Mouse (Mus musculus): ENCODE data around the gene Washc4. TPM values are rescaled to one million over a fixed set of nuclear protein-coding genes. Genes with fewer than 3 reads are reported as not detected.

Washc4 gene
- polyA plus RNA-seq, 1 experiment from 2014 or later: 21.7 TPM

DNA sequence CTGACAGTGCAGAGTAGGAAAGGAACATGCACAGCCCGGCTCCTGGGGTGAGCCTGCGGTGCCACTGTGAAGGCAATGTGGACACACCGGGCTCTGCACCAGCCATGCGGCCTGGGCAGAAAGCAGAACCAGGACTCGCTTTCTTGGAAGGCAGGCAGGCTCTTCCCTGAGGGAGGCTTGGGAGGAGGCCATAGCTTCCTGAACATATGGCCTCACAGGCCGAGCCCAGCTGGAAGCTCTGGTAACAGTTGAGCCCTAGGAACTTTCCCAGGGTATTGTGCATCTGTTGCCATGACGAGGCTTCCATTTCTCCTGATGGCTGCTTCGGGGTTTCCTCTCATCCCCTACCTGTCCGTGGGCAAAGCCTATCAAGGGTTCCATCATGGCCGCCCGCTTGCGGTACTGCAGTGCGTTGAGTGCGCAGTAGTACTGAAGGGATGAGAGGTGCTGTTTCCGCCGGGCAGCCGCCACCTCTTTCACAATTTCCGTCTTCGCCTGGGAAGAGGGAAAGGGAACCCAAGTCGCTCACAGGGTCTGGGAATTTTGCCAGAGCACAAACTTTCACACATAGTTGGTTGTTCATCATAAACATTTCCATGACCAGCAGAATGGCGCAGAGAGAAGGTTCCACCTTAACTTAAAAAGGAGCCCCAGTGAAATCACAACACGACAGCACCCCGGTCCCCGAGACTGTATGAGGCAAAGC is 77.0 kb downstream of the Washc4 start:
- no peak for TF ChIP-seq CTCF (IDR thresholded peaks at IDR 0.05; ENCODE audit: low read depth)
- DNase-seq (ENCODE audit: low spot score) (no peak), ATAC-seq (replicated peaks; ENCODE audit: low FRiP score, low read depth) (no peak)

DNA sequence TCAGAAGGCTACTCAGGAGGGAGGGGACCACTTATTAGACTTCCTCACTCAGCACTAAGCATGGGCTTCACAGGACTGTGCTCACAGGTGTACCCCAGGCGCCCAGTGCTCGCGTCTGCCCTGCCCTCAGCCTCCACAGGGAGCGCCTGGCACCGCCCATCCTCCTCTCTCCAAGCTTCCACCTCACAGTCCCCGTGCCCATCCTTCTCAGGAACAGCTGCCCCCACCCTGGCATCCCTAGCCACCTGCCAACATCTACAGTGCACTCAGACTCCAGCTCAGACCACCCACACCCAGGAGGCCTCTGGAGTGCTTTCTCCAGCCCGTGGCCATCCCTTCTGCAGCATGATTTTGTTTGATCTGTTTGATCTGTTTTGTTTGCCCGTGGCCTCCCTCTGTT is 80.5 kb downstream of the Washc4 start:
- Histone ChIP-seq H3K9me3 (replicated peaks; ENCODE audit: low read length) (no peaks in the 10 kb centered on the region), H3K27ac (no peak overlapping the region), H3K4me2 (ENCODE audit: low read length) (no peak overlapping the region), H3K27me3 (ENCODE audit: insufficient read depth, low read length) (no peaks in the 10 kb centered on the region), H3K36me3 (ENCODE audit: insufficient read depth, low read length) (peaks cover 13% of the 10 kb centered on the region), H3K4me1 (replicated peaks; ENCODE audit: insufficient read depth, low read length) (no peaks in the 10 kb centered on the region), H3K4me3 (replicated peaks; ENCODE audit: low read depth, low read length) (no peak overlapping the region), H3K9ac (ENCODE audit: low read depth, low read length) (no peak overlapping the region)
- 82% methylated on average over 8 of the region's 8 CpGs for WGBS
- ATAC-seq (replicated peaks; ENCODE audit: low FRiP score, low read depth): no peak
- no peak for DNase-seq (ENCODE audit: low spot score)
- no peak for TF ChIP-seq CTCF (IDR thresholded peaks at IDR 0.05; ENCODE audit: low read depth)

More for the DNA sequence above, 77.0 kb downstream of the Washc4 start:
- no peak overlapping the region for H3K4me3 ChIP-seq (replicated peaks; ENCODE audit: low read depth, low read length)
- H3K36me3 ChIP-seq (ENCODE audit: insufficient read depth, low read length): peaks cover 13% of the 10 kb centered on the region
- no peaks in the 10 kb centered on the region for H3K9me3 ChIP-seq (replicated peaks; ENCODE audit: low read length)
- no peak overlapping the region for H3K4me2 ChIP-seq (ENCODE audit: low read length)
- no peak overlapping the region for H3K27ac ChIP-seq
- H3K27me3 ChIP-seq (ENCODE audit: insufficient read depth, low read length): no peaks in the 10 kb centered on the region
- 93% methylated on average over 24 of the region's 24 CpGs for WGBS
- no peak overlapping the region for H3K9ac ChIP-seq (ENCODE audit: low read depth, low read length)
- no peaks in the 10 kb centered on the region for H3K4me1 ChIP-seq (replicated peaks; ENCODE audit: insufficient read depth, low read length)

DNA sequence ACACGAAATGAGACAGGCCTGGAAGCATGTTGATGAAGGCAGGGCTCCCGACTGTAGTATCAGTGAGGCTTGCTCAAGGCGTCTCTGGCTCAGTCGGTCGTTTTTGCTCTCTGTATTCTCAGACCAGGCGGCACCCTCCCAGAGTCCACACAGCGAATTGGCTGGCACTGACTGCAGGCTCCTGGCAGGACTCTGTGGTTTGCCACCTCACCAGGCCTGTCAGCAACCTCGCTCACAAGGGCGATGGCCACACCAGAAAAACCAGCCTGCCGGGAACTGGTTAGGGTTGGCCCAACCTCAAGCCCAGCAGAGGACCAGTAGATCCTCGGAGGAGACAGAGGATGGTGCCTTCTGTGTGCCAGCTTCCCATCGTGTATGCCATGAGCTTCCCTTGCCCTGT is 81.3 kb downstream of the Washc4 start:
- no peak overlapping the region for H3K4me3 ChIP-seq (replicated peaks; ENCODE audit: low read depth, low read length)
- 94% methylated on average over 12 of the region's 12 CpGs for WGBS
- no peak for DNase-seq (ENCODE audit: low spot score)
- no peak for ATAC-seq (replicated peaks; ENCODE audit: low FRiP score, low read depth)
- H3K4me2 ChIP-seq (ENCODE audit: low read length): no peak overlapping the region
- no peak overlapping the region for H3K27ac ChIP-seq
- H3K9me3 ChIP-seq (replicated peaks; ENCODE audit: low read length): no peaks in the 10 kb centered on the region
- no peak for TF ChIP-seq CTCF (IDR thresholded peaks at IDR 0.05; ENCODE audit: low read depth)
- H3K27me3 ChIP-seq (ENCODE audit: insufficient read depth, low read length): no peaks in the 10 kb centered on the region
- H3K4me1 ChIP-seq (replicated peaks; ENCODE audit: insufficient read depth, low read length): no peaks in the 10 kb centered on the region
- H3K9ac ChIP-seq (ENCODE audit: low read depth, low read length): no peak overlapping the region
- peaks cover 13% of the 10 kb centered on the region for H3K36me3 ChIP-seq (ENCODE audit: insufficient read depth, low read length)

DNA sequence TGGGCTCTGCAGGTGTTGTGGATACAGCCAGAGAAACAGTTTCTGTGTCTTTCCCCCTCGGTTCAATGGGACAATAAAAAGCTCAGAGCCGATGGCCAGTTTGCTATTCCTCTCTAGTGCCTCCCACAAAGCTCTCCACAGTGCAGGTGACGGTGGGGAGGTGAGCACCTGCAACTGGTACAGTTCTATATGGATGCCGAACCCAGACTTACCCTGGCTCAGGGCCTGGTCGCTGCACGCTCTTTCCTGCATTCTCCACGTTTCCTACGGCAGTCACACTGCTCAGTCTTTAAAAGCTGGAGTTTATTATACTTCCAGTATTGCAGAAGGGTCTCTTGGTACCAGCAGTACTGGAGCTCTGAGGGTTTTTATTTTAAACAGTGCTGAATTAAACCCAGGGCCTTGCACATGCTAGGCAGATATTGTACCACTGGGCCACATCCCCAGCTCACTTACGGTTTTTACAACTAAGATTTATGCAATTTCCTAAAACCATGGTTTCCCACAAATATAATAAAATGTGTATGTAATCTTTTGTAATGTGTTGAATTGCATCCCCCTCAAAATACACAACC is 83.6 kb downstream of the Washc4 start:
- Histone ChIP-seq H3K4me3 (replicated peaks; ENCODE audit: low read depth, low read length) (no peak overlapping the region), H3K36me3 (ENCODE audit: insufficient read depth, low read length) (peaks cover 8% of the 10 kb centered on the region; the same call in 1 of the 2 replicates), H3K9ac (ENCODE audit: low read depth, low read length) (no peak overlapping the region), H3K9me3 (replicated peaks; ENCODE audit: low read length) (no peaks in the 10 kb centered on the region), H3K27me3 (ENCODE audit: insufficient read depth, low read length) (no peaks in the 10 kb centered on the region), H3K27ac (no peak overlapping the region), H3K4me2 (ENCODE audit: low read length) (no peak overlapping the region), H3K4me1 (replicated peaks; ENCODE audit: insufficient read depth, low read length) (no peaks in the 10 kb centered on the region)
- no peak for TF ChIP-seq CTCF (IDR thresholded peaks at IDR 0.05; ENCODE audit: low read depth)
- ATAC-seq (replicated peaks; ENCODE audit: low FRiP score, low read depth): no peak
- DNase-seq (ENCODE audit: low spot score): no peak
- WGBS: 90% methylated on average over 9 of the region's 9 CpGs

DNA sequence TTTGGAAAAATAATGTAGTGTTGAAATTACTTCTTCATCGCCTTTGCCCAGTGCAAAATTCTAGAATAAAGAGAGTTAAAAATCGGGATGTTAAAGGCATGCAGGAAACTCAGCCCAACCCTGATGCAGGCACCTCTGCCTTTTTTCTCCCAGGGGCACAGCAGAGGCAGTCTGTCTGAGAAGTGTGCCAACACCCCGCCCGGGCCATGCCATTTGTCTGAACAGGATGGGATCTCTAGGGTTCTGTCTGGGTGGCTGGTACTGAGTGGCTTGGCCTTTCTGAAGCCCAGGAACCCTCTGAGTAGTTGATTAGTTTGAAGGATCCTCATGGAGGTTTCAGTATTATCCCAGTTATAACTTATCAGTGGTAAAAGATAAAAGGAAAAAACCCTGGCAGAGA is 84.7 kb downstream of the Washc4 start:
- WGBS: 91% methylated on average over 4 of the region's 4 CpGs
- DNase-seq (ENCODE audit: low spot score) (no peak), ATAC-seq (replicated peaks; ENCODE audit: low FRiP score, low read depth) (no peak)
- Histone ChIP-seq H3K27me3 (ENCODE audit: insufficient read depth, low read length) (no peaks in the 10 kb centered on the region), H3K9me3 (replicated peaks; ENCODE audit: low read length) (no peaks in the 10 kb centered on the region), H3K4me1 (replicated peaks; ENCODE audit: insufficient read depth, low read length) (no peaks in the 10 kb centered on the region), H3K4me3 (replicated peaks; ENCODE audit: low read depth, low read length) (no peak overlapping the region), H3K36me3 (ENCODE audit: insufficient read depth, low read length) (peaks cover 8% of the 10 kb centered on the region; the same call in 1 of the 2 replicates), H3K9ac (ENCODE audit: low read depth, low read length) (no peak overlapping the region), H3K4me2 (ENCODE audit: low read length) (no peak overlapping the region), H3K27ac (no peak overlapping the region)
- TF ChIP-seq CTCF (IDR thresholded peaks at IDR 0.05; ENCODE audit: low read depth): no peak

DNA sequence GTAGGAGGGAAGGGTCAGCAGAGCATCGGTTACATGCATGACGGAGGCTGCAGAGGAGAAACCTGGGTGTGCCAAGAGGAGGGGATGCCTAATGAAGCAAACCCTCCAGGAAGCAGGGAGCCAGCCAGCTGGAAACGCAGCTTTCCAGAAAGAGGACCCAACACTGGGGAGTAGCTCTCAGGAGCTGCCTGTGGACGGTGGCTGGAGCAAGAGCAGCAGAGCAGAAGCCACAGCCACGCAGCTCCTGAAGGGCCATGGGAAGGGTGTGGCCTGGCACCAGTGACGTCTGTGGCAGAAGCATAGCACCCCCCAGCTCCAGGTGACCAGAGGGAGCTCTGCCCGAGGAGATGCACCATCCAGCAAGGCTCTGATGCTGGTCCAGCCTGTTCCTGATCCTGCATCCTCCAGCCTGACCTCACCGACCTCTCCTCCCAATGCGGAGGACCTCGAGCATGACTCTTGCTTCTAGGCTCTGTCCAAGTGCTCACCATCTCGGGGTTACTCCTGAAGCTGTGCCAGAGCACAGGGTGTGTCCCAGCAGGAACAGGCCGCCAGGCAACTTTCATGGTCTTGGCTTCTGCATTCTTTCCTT is 85.7 kb downstream of the Washc4 start:
- no peak for TF ChIP-seq CTCF (IDR thresholded peaks at IDR 0.05; ENCODE audit: low read depth)
- H3K9ac ChIP-seq (ENCODE audit: low read depth, low read length): no peak overlapping the region
- 0 out of 2 replicates have a peak, but pooled peaks cover under 1% of the 10 kb centered on the region for H3K4me1 ChIP-seq (replicated peaks; ENCODE audit: insufficient read depth, low read length)
- peak; percentile 77 for DNase-seq (ENCODE audit: low spot score)
- H3K27me3 ChIP-seq (ENCODE audit: insufficient read depth, low read length): no peaks in the 10 kb centered on the region
- WGBS: 39% methylated on average over 12 of the region's 12 CpGs
- peak; percentile 48 for ATAC-seq (replicated peaks; ENCODE audit: low FRiP score, low read depth)
- H3K4me3 ChIP-seq (replicated peaks; ENCODE audit: low read depth, low read length): no peak overlapping the region
- H3K9me3 ChIP-seq (replicated peaks; ENCODE audit: low read length): no peaks in the 10 kb centered on the region
- no peak overlapping the region for H3K27ac ChIP-seq
- peaks cover 5% of the 10 kb centered on the region; the same call in 1 of the 2 replicates for H3K36me3 ChIP-seq (ENCODE audit: insufficient read depth, low read length)
- no peak overlapping the region for H3K4me2 ChIP-seq (ENCODE audit: low read length)
